Mouse (Mus musculus): Measurements from ENCODE around the gene Zdhhc6. TPM values are rescaled to one million over a fixed set of nuclear protein-coding genes. Genes with fewer than 3 reads are reported as not detected.

The Zdhhc6 gene
- polyA plus RNA-seq, 1 experiment = 10.8 TPM

- DNase-seq = no peak
- no peak for TF ChIP-seq POLR2A (IDR thresholded peaks at IDR 0.05; ENCODE audit: borderline replicate concordance, extremely low read depth, low read depth, low read length)
- no peak for TF ChIP-seq CTCF (IDR thresholded peaks at IDR 0.05; ENCODE audit: insufficient read depth, low read length)
- no peak overlapping the region for H3K4me3 ChIP-seq (replicated peaks; ENCODE audit: extremely low read depth, low read depth, low read length)
- WGBS = 68% methylated on average over 6 of the region's 6 CpGs
- H3K4me1 ChIP-seq (ENCODE audit: control insufficient read depth, insufficient read depth, low read length) = 0 out of 2 replicates have a peak, but pooled peaks cover 2% of the 10 kb centered on the region
Measured at GRCm38 (mm10) chr19:55239766-55240426, 75.9 kb downstream of the Zdhhc6 start.

- Histone ChIP-seq H3K4me3 (replicated peaks; ENCODE audit: extremely low read depth, low read depth, low read length) (no peak overlapping the region), H3K4me1 (ENCODE audit: control insufficient read depth, insufficient read depth, low read length) (no peaks in the 10 kb centered on the region)
- WGBS = 77% methylated on average over 5 of the region's 5 CpGs
- no peak for DNase-seq
- TF ChIP-seq POLR2A (IDR thresholded peaks at IDR 0.05; ENCODE audit: borderline replicate concordance, extremely low read depth, low read depth, low read length) (no peak), CTCF (IDR thresholded peaks at IDR 0.05; ENCODE audit: insufficient read depth, low read length) (no peak)
Measured at GRCm38 (mm10) chr19:55236564-55236963, 79.3 kb downstream of the Zdhhc6 start.

- Histone ChIP-seq H3K4me3 (replicated peaks; ENCODE audit: extremely low read depth, low read depth, low read length) (no peak overlapping the region), H3K4me1 (ENCODE audit: control insufficient read depth, insufficient read depth, low read length) (no peaks in the 10 kb centered on the region)
- TF ChIP-seq POLR2A (IDR thresholded peaks at IDR 0.05; ENCODE audit: borderline replicate concordance, extremely low read depth, low read depth, low read length) = no peak
- no peak for TF ChIP-seq CTCF (IDR thresholded peaks at IDR 0.05; ENCODE audit: insufficient read depth, low read length)
- no peak for DNase-seq
- 18% methylated on average over 2 of the region's 2 CpGs for WGBS
Measured at GRCm38 (mm10) chr19:55236026-55236425, 79.8 kb downstream of the Zdhhc6 start.

- DNase-seq = no peak
- 16% methylated on average over 8 of the region's 8 CpGs for whole genome bisulfite sequencing
- H3K4me3 ChIP-seq (replicated peaks; ENCODE audit: extremely low read depth, low read depth, low read length) = no peak overlapping the region
- H3K4me1 ChIP-seq (ENCODE audit: control insufficient read depth, insufficient read depth, low read length) = no peaks in the 10 kb centered on the region
- TF ChIP-seq CTCF (IDR thresholded peaks at IDR 0.05; ENCODE audit: insufficient read depth, low read length) = no peak
- no peak for TF ChIP-seq POLR2A (IDR thresholded peaks at IDR 0.05; ENCODE audit: borderline replicate concordance, extremely low read depth, low read depth, low read length)
Measured at GRCm38 (mm10) chr19:55232136-55232535, 83.7 kb downstream of the Zdhhc6 start.

- Histone ChIP-seq H3K4me3 (replicated peaks; ENCODE audit: extremely low read depth, low read depth, low read length) (no peak overlapping the region), H3K4me1 (ENCODE audit: control insufficient read depth, insufficient read depth, low read length) (no peaks in the 10 kb centered on the region)
- DNase-seq = no peak
- 64% methylated on average over 10 of the region's 10 CpGs for WGBS
- no peak for TF ChIP-seq POLR2A (IDR thresholded peaks at IDR 0.05; ENCODE audit: borderline replicate concordance, extremely low read depth, low read depth, low read length)
- TF ChIP-seq CTCF (IDR thresholded peaks at IDR 0.05; ENCODE audit: insufficient read depth, low read length) = no peak
Measured at GRCm38 (mm10) chr19:55231081-55231480, 84.8 kb downstream of the Zdhhc6 start.

GRCm38 (mm10) chr19:55227135-55227534 is 88.7 kb downstream of the Zdhhc6 start:
- no peak for DNase-seq
- WGBS = 71% methylated on average over 7 of the region's 7 CpGs
- no peak overlapping the region for H3K4me3 ChIP-seq (replicated peaks; ENCODE audit: extremely low read depth, low read depth, low read length)
- no peaks in the 10 kb centered on the region for H3K4me1 ChIP-seq (ENCODE audit: control insufficient read depth, insufficient read depth, low read length)
- TF ChIP-seq POLR2A (IDR thresholded peaks at IDR 0.05; ENCODE audit: borderline replicate concordance, extremely low read depth, low read depth, low read length) (no peak), CTCF (IDR thresholded peaks at IDR 0.05; ENCODE audit: insufficient read depth, low read length) (0 out of 2 replicates have a peak, but pooled peaks have one; percentile 19)

GRCm38 (mm10) chr19:55226621-55227020 is 89.2 kb downstream of the Zdhhc6 start:
- no peak for DNase-seq
- 72% methylated on average over 5 of the region's 5 CpGs for WGBS
- H3K4me1 ChIP-seq (ENCODE audit: control insufficient read depth, insufficient read depth, low read length) = no peaks in the 10 kb centered on the region
- TF ChIP-seq CTCF (IDR thresholded peaks at IDR 0.05; ENCODE audit: insufficient read depth, low read length) = no peak
- TF ChIP-seq POLR2A (IDR thresholded peaks at IDR 0.05; ENCODE audit: borderline replicate concordance, extremely low read depth, low read depth, low read length) = no peak
- H3K4me3 ChIP-seq (replicated peaks; ENCODE audit: extremely low read depth, low read depth, low read length) = no peak overlapping the region

- DNase-seq = no peak
- no peak for TF ChIP-seq CTCF (IDR thresholded peaks at IDR 0.05; ENCODE audit: insufficient read depth, low read length)
- no peak for TF ChIP-seq POLR2A (IDR thresholded peaks at IDR 0.05; ENCODE audit: borderline replicate concordance, extremely low read depth, low read depth, low read length)
- Histone ChIP-seq H3K4me1 (ENCODE audit: control insufficient read depth, insufficient read depth, low read length) (peaks cover 4% of the 10 kb centered on the region; the same call in 1 of the 2 replicates), H3K4me3 (replicated peaks; ENCODE audit: extremely low read depth, low read depth, low read length) (no peak overlapping the region)
- 91% methylated on average over 9 of the region's 9 CpGs for WGBS
Measured at GRCm38 (mm10) chr19:55222268-55222667, 93.6 kb downstream of the Zdhhc6 start.

Other genes starting within 250 kb of the Zdhhc6 start
- 59.0 and 70.8 TPM in 2 replicates for gene Gpam, start 188.8 kb downstream of the Zdhhc6 start, polyA plus RNA-seq (2012; rRNA removed)
- 0.09 and 0.32 TPM in 2 replicates for gene Tectb, start 135.3 kb downstream of the Zdhhc6 start, polyA plus RNA-seq (2012; rRNA removed)
- gene Gucy2g, start 74.8 kb downstream of the Zdhhc6 start, polyA plus RNA-seq (2012; rRNA removed) = 0.32 TPM in 2 replicates
- gene Acsl5, start 64.1 kb downstream of the Zdhhc6 start, polyA plus RNA-seq (2012; rRNA removed) = 34.4 and 53.2 TPM in 2 replicates
- gene Vti1a, start 263 bp upstream of the Zdhhc6 start, polyA plus RNA-seq (2012; rRNA removed) = 10.3 and 11.5 TPM in 2 replicates

Measured in lung, adult 2 months (tissue).